Mouse (Mus musculus) gastrocnemius, adult 8-10 months (tissue): ENCODE data around the gene Pcgf2. TPM values are rescaled to one million over a fixed set of nuclear protein-coding genes. Genes with fewer than 3 reads are reported as not detected.
"Not testable (repeated sequence)": the region's sequence is repeated elsewhere in the genome, so short reads cannot be mapped to it uniquely, and the experiment has no call there.

Experiments
- DNase-seq, 2 experiments: peaks; one replicate each; pipeline ENCODE4 v3.0.0; 2022; ENCODE audit warnings: low spot score in 2 of 2
- total RNA-seq, 4 experiments: library from RNA; stranded (reverse); gene quantifications; 2 replicates each; pipeline ENCODE4 v1.2.4; 2022

The Pcgf2 gene
- total RNA-seq, 4 experiments from 2014 or later: 1.2 to 2.7 (median 1.5) TPM

DNA sequence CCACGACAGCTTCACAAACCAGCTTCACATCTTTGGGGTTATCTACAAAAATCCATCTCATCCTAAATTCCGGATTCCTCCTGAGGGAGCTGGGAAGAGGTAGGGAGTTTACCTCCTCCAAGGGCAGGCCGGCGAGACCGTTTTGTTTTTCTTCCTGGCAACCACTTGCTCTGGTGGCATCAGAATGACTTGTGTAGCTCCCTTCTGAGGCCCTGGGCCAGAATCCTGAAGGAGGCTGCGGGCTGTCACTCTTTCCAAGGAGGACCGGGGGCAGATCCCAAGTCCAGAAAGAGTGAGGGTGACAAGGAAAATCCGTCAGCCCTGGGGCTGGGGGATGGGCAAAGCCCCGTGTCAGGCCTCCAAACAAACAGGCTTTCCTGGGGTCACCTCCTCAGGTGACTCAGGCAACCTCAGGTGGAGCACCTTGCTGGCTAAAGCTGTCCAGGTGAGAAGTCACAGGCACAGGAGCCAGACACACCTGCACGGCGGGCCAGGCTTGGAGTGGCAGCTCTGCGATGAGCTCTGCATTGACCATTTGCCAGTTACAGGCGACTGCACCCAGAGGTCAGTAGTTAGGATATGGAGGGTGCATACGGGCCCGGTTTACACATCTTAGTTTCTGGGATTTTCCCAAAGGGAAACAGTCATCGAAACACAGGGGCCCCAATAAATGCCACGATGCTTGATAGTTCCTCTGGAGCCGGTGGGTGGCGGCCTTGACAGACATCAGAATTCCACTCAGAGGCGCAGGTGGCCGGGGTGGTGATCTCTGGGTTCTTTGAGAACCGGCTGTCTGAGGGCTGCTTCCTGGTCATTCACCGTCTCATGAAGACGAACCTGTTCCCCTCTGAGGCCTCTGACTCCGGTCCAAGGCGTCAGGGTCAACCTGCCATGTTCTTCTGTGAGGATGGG is 17.3 kb upstream of the Pcgf2 start:
- DNase-seq: peak in 1 of 2 experiments; percentile 17

- peak in 1 of 2 experiments; percentile 42 for DNase-seq
Measured at GRCm38 (mm10) chr11:97716021-97716420, 15.7 kb upstream of the Pcgf2 start.

- DNase-seq: peak in 1 of 2 experiments; percentile 59
Measured at GRCm38 (mm10) chr11:97714784-97715760, 14.8 kb upstream of the Pcgf2 start.

GRCm38 (mm10) chr11:97714356-97714755 is 14.1 kb upstream of the Pcgf2 start:
- DNase-seq: no peak

- DNase-seq: peak; percentile 63 to 74
Measured at GRCm38 (mm10) chr11:97713896-97714295, 13.6 kb upstream of the Pcgf2 start.

DNA sequence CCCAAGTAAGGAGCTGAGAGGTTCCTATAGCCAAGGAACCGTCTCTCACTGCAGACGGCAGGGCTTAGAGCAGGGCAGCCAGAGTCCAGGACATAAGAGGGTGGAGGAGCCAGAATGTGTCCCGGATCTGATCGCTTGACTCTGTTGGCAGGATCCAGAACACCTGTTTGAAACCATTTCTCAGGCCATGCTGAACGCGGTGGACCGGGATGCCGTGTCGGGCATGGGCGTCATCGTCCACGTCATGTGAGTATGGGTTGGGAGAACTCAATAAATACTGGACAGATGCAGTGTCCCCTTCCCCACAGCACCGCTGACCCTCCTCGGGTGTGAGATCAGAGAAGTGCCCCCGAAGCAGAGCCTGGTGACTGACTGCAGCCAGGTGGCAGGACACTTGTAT is 12.0 kb upstream of the Pcgf2 start:
- peak; percentile 53 for DNase-seq

DNA sequence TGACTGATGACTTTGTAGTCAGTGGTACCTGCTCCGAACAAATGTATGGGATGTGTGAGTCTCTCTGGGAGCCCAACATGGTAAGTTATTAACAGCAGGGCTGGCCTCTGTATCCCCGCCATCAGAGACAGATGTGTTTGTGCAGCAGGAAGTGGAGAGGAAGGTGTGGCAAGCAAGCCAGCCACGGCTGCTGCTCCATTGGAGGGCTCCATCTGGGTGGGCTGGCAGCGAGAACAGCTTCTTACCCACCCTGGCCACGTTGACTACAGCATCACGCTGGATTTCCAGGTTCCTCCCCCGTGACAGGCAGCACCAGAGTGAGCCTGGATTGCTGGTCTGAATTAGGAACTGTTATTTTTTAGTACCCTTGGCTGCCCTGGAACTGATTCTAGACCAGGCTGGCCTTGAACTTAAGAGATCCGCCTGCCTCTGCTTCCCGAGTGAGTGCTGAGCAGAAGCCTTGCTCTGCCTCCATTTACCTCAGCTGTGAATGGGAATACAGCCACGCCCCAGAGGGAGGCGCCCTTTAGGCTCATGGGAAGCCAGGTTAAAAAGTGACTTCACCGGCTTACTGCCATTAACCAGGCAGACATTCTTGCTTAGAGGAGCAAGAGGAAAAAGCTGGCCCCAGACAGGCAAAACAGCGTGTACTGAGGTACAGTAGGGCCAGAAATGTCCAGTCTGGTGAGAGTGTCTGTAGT is 11.1 kb upstream of the Pcgf2 start:
- no peak for DNase-seq

- DNase-seq: not testable (repeated sequence)
Measured at GRCm38 (mm10) chr11:97710067-97710466, 9.8 kb upstream of the Pcgf2 start.

- peak; percentile 98 to 100 for DNase-seq
Measured at GRCm38 (mm10) chr11:97703039-97703826, 2.9 kb upstream of the Pcgf2 start, which contains the start of gene Psmb3. TSS of gene Psmb3 (plus strand) at chr11:97703399.

GRCm38 (mm10) chr11:97702393-97702745 is 2.1 kb upstream of the Pcgf2 start:
- peak; percentile 81 to 83 for DNase-seq

- no peak for DNase-seq
Measured at GRCm38 (mm10) chr11:97701581-97702392, 1.5 kb upstream of the Pcgf2 start.

- DNase-seq: no peak
Measured at GRCm38 (mm10) chr11:97700746-97701580, 666 bp upstream of the Pcgf2 start.

GRCm38 (mm10) chr11:97699626-97700002 is 683 bp downstream of the Pcgf2 start:
- peak; percentile 72 to 73 for DNase-seq

DNA sequence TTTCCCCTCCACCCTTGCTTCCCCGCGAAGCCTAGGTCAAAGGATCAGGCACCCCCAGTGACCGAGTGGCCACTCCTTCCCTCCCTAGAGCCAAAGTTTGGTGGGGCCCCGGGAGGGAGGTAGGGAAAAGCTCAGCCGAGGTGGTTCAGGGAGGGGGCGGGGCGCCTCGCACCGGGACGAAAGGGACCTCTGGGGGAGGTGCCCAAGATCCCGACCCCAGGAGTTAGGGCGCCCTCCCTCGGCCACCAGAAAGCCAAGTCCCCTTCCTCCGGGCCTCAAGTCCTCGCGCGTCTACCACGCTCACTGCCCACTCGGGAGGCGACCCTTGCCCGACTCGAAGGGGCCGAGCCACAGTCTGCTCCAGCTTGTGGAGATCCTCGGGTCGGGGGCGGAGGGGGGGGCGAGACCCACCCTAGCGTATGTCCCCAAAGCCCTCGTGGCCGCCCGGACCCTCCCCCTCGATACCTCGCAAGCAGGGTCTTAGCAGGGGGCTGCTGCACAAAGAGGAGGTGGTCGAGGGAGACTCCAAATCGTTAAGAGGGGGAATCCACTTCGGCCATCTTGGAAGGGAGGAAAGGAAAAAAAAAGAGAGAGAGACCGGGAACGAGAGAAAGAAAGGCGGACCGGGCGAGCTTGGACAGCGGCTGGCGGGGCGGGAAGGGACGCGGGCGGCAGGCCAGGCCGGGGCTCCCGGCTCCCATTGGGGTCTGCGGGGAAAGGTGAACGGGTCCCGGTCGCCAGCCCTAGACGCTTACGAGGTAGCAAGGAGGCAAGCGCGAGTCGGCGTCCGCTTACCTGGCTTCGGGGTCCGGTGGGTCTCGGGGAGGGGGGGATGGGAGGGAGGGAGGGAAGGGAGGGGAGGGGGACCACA is 1.3 kb downstream of the Pcgf2 start:
- DNase-seq: peak; percentile 48 to 58

DNA sequence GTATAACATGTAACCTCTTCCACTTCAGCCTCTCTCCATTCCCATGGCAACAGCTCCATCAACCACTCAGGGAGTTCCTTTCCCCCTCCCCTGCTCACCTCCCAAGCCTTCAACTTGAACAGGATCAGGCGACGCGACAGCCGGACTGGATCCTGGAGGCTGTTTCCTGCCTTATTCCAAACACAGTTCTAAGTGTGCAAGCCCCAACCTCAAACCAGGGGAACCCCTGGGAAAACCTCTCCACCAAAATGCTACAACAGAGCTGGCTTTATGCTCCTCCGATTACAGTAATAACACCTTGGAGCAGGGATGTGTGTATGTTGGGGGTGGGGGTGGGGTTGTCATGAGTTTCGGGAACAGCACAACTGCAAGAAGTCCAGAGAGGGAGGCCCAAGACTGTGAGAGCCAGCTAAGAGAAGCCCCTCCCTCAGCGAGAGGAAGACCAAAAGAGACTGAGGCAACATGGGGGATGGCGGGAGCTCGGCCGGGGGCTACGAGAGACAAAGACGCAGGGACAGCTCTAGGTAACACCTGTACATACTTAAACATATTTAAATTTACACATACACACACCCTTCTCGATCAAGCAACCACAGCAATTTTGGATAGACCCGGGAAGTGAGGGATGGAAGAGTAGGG is 2.3 kb downstream of the Pcgf2 start:
- DNase-seq: no peak

GRCm38 (mm10) chr11:97697199-97697890 is 3.0 kb downstream of the Pcgf2 start:
- DNase-seq: no peak

DNA sequence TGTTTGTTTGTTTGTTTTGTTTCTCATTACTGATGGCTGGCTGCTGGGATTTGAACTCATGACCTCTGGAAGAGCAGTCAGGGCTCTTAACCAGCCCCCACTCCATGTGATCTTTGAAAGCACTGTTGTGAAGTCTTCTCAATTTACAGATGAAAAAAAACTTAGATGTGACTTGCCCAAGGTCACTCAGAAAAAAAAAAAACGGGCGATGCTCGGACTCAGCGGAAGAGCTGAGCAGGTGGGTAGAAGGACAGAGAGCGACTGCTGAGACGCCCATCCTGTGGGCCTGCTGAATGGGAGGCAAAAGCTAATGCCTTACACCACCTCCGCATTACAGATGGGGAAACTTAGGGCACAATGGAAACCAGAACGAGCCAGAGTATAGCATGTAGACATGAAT is 3.6 kb downstream of the Pcgf2 start:
- DNase-seq: no peak
